Mouse (Mus musculus): ENCODE data around the gene Mtrf1. TPM values are rescaled to one million over a fixed set of nuclear protein-coding genes. Genes with fewer than 3 reads are reported as not detected.

The Mtrf1 gene
- polyA plus RNA-seq, 1 experiment from 2014 or later, result 12.1 TPM

Other genes with a start within 250 kb of the Mtrf1 start
- gene Zfp957, start 150.4 kb upstream of the Mtrf1 start, polyA plus RNA-seq (2015; fragmentation: Nextera tagmentation; extraction: Ambion mirVana), result not detected in 2 replicates
- gene Rgcc, start 96.1 kb upstream of the Mtrf1 start, polyA plus RNA-seq (2015; fragmentation: Nextera tagmentation; extraction: Ambion mirVana), result 173 and 176 TPM in 2 replicates
- gene Naa16, start 7.0 kb upstream of the Mtrf1 start, polyA plus RNA-seq (2015; fragmentation: Nextera tagmentation; extraction: Ambion mirVana), result 35.8 and 41.2 TPM in 2 replicates
- gene Kbtbd7, start 28.7 kb downstream of the Mtrf1 start, polyA plus RNA-seq (2015; fragmentation: Nextera tagmentation; extraction: Ambion mirVana), result 11.6 and 12.8 TPM in 2 replicates
- gene Kbtbd6, start 54.1 kb downstream of the Mtrf1 start, polyA plus RNA-seq (2015; fragmentation: Nextera tagmentation; extraction: Ambion mirVana), result 3.8 and 4.3 TPM in 2 replicates
- 14.0 and 14.5 TPM in 2 replicates for gene Elf1, start 83.4 kb downstream of the Mtrf1 start, polyA plus RNA-seq (2015; fragmentation: Nextera tagmentation; extraction: Ambion mirVana)
- 39.1 and 43.1 TPM in 2 replicates for gene Wbp4, start 83.7 kb downstream of the Mtrf1 start, polyA plus RNA-seq (2015; fragmentation: Nextera tagmentation; extraction: Ambion mirVana)
- 122 and 124 TPM in 2 replicates for gene Sugt1, start 189.9 kb downstream of the Mtrf1 start, polyA plus RNA-seq (2015; fragmentation: Nextera tagmentation; extraction: Ambion mirVana)

Measured in lung, embryonic 16.5 days (tissue).